Mouse (Mus musculus): ENCODE data around the gene D630003M21Rik.

- TF ChIP-seq POLR2A (IDR thresholded peaks at IDR 0.05; ENCODE audit: insufficient read length, low read depth) (no peak), TCF3 (IDR thresholded peaks at IDR 0.05; ENCODE audit: insufficient read length, low read depth) (no peak), USF1 (IDR thresholded peaks at IDR 0.05; ENCODE audit: low read depth) (no peak), E2F4 (IDR thresholded peaks at IDR 0.05; ENCODE audit: insufficient read depth) (no peak)
These were observed 29.8 kb upstream of the D630003M21Rik start for GRCm38 (mm10) chr2:158258781-158259180.

Measured in myocyte (in vitro differentiated cells).